Mouse (Mus musculus): ENCODE measurements around the gene 1700015F17Rik.
A peak's percentile ranks its signal among the peaks of the same experiment; 100 is the strongest.

1700015F17Rik gene

GRCm38 (mm10) chr5:5479043-5479442, at the start of gene 1700015F17Rik:
1700015F17Rik (minus strand) TSS chr5:5479143.
- DNase-seq: no peak

- no peak for DNase-seq
Measured at GRCm38 (mm10) chr5:5515411-5515810, 36.5 kb upstream of the 1700015F17Rik start.

GRCm38 (mm10) chr5:5514196-5515076, 35.5 kb upstream of the 1700015F17Rik start, which contains the start of gene Cldn12:
Cldn12 (minus strand) TSS chr5:5514958.
- peak; percentile 97 for DNase-seq

- DNase-seq: no peak
Measured at GRCm38 (mm10) chr5:5511401-5511800, 32.5 kb upstream of the 1700015F17Rik start.

- peak; percentile 69 for DNase-seq
Measured at GRCm38 (mm10) chr5:5510989-5511388, 32.0 kb upstream of the 1700015F17Rik start.

GRCm38 (mm10) chr5:5510304-5510887, 31.5 kb upstream of the 1700015F17Rik start:
- DNase-seq: no peak

- DNase-seq: no peak
Measured at GRCm38 (mm10) chr5:5508231-5508630, 29.3 kb upstream of the 1700015F17Rik start.

GRCm38 (mm10) chr5:5507701-5508225, 28.8 kb upstream of the 1700015F17Rik start:
- DNase-seq: peak; percentile 61

GRCm38 (mm10) chr5:5504456-5504855, 25.5 kb upstream of the 1700015F17Rik start:
- DNase-seq: no peak

- DNase-seq: no peak
Measured at GRCm38 (mm10) chr5:5503381-5503780, 24.4 kb upstream of the 1700015F17Rik start.

GRCm38 (mm10) chr5:5501583-5501982, 22.6 kb upstream of the 1700015F17Rik start:
- no peak for DNase-seq

GRCm38 (mm10) chr5:5496393-5496792, 17.4 kb upstream of the 1700015F17Rik start:
- DNase-seq: no peak

- DNase-seq: no peak
Measured at GRCm38 (mm10) chr5:5495042-5495441, 16.1 kb upstream of the 1700015F17Rik start.

GRCm38 (mm10) chr5:5494269-5495005, 15.5 kb upstream of the 1700015F17Rik start:
- DNase-seq: peak; percentile 51

GRCm38 (mm10) chr5:5492163-5492562, 13.2 kb upstream of the 1700015F17Rik start:
- DNase-seq: no peak

GRCm38 (mm10) chr5:5486071-5486470, 7.1 kb upstream of the 1700015F17Rik start:
- no peak for DNase-seq

GRCm38 (mm10) chr5:5483254-5483858, 4.4 kb upstream of the 1700015F17Rik start:
- DNase-seq: no peak

- peak; percentile 13 for DNase-seq
Measured at GRCm38 (mm10) chr5:5481662-5482061, 2.7 kb upstream of the 1700015F17Rik start.

- DNase-seq: no peak
Measured at GRCm38 (mm10) chr5:5476133-5476532, 2.8 kb downstream of the 1700015F17Rik start.

GRCm38 (mm10) chr5:5465256-5465655, 13.7 kb downstream of the 1700015F17Rik start:
- no peak for DNase-seq

- no peak for DNase-seq
Measured at GRCm38 (mm10) chr5:5431746-5432438, 47.1 kb downstream of the 1700015F17Rik start.

- DNase-seq: no peak
Measured at GRCm38 (mm10) chr5:5423723-5424171, 55.2 kb downstream of the 1700015F17Rik start.
